ENCODE assay signal across 17 mouse cellular contexts in genomic region chr19:46537357-46537756, GRCm38 (mm10). TPM values are rescaled to one million over a fixed set of nuclear protein-coding genes. Genes with fewer than 3 reads are reported as not detected.
DNase-seq lines count a peak whose midpoint lies in the region.
"Had no signal": no experiment of that assay in that cellular context is flagged by ENCODE, and none has a peak within 500 bp of the region (broad histone marks: within the 10 kb centered on the region; RNA-seq: fewer than 3 reads in every experiment).

No protein-coding gene starts in this region.

- no peaks in the 10 kb centered on the region for H3K27me3 ChIP-seq in heart, embryonic 10.5 days (ENCODE audit: insufficient read depth, poor library complexity, severe bottlenecking)
- H3K27me3 ChIP-seq: CH12.LX, Patski had no signal

- peaks cover 34% of the 10 kb centered on the region for H3K36me3 ChIP-seq in heart, embryonic 10.5 days
- H3K36me3 ChIP-seq: G1E had no signal

- peaks cover 26% of the 10 kb centered on the region for H3K4me1 ChIP-seq in heart, embryonic 10.5 days

- no peak overlapping the region for H3K27ac ChIP-seq in heart, embryonic 10.5 days

- DNase-seq in heart, adult 11 months: peak; percentile 79
- DNase-seq in heart, postnatal 10 days: no peak
- DNase-seq in heart, embryonic 10.5 days (ENCODE audit: low spot score): peak; percentile 62
- DNase-seq in heart, postnatal 14 days: no peak
- DNase-seq: adrenal gland, adult 2 months; adrenal gland, adult 8-10 months; adrenal gland, postnatal 10 days; adrenal gland, postnatal 14 days; adrenal gland, postnatal 25 days; adrenal gland, postnatal 36 days; B cell, adult 2 months; cerebellum, adult 11 months; cerebellum, adult 11-12 months; cerebellum, adult 18-20 months had no signal

- intact Hi-C loops in heart, postnatal 10 days (cut with DNase I): no loop called here
- intact Hi-C loops in heart, postnatal 14 days (cut with DNase I): no loop called here

- no peak overlapping the region for H3K4me3 ChIP-seq in heart, embryonic 10.5 days

- WGBS in heart, embryonic 10.5 days: 90% methylated on average over 9 of the region's 9 CpGs

- H3K9me3 ChIP-seq in heart, embryonic 10.5 days: no peaks in the 10 kb centered on the region
- H3K9me3 ChIP-seq: G1E had no signal

RNA-seq across cellular contexts. Expression of gene Arl3, which starts 35.6 kb away (rescaled TPM):
- total RNA-seq in heart, postnatal 10 days (2021): 10 to 100 TPM; 32.8 to 33.6 TPM
- polyA plus RNA-seq in heart, embryonic 10.5 days (2016; fragmentation: Nextera tagmentation; extraction: Ambion mirVana): 112 and 134 TPM in 2 replicates
- 10 to 100 TPM; 29.7 to 30.0 TPM for total RNA-seq in heart, postnatal 14 days (2021)

RNA-seq across cellular contexts. Expression of gene Sfxn2, which starts 35.8 kb away (rescaled TPM):
- 1 to 10 TPM; 3.0 to 3.8 TPM for total RNA-seq in heart, postnatal 10 days (2021)
- polyA plus RNA-seq in heart, embryonic 10.5 days (2016; fragmentation: Nextera tagmentation; extraction: Ambion mirVana): 14.2 and 14.5 TPM in 2 replicates
- 1 to 10 TPM; 4.1 to 5.3 TPM for total RNA-seq in heart, postnatal 14 days (2021)

RNA-seq across cellular contexts. Expression of gene Trim8, which starts 35.9 kb away (rescaled TPM):
- total RNA-seq in heart, postnatal 10 days (2021): 10 to 100 TPM; 49.9 to 50.6 TPM
- 17.6 and 22.0 TPM in 2 replicates for polyA plus RNA-seq in heart, embryonic 10.5 days (2016; fragmentation: Nextera tagmentation; extraction: Ambion mirVana)
- total RNA-seq in heart, postnatal 14 days (2021): 10 to 100 TPM; 47.6 to 50.0 TPM

Comparison
In these comparisons a context has a peak if more than half of its experiments do, and no peak if none do; other contexts are left out.
1. DNase-seq: peak in heart, adult 11 months (single experiment) and heart, embryonic 10.5 days (single experiment); none in heart, postnatal 10 days (0 of 2) and heart, postnatal 14 days (0 of 2).